Mouse (Mus musculus): Measurements from ENCODE around the gene Gm12248. TPM values are rescaled to one million over a fixed set of nuclear protein-coding genes. Genes with fewer than 3 reads are reported as not detected.

The Gm12248 gene
- total RNA-seq, 1 experiment from 2014 or later = not detected

Other genes with a start within 250 kb of the Gm12248 start
- 65.3 and 72.9 TPM in 2 replicates for gene Larp1, start 84.1 kb downstream of the Gm12248 start, total RNA-seq (2017)
- gene Cnot8, start 11.0 kb upstream of the Gm12248 start, total RNA-seq (2017) = 84.7 and 110 TPM in 2 replicates
- gene Gemin5, start 75.4 kb upstream of the Gm12248 start, total RNA-seq (2017) = 36.8 and 38.3 TPM in 2 replicates
- gene Mrpl22, start 78.5 kb upstream of the Gm12248 start, total RNA-seq (2017) = 55.0 and 55.2 TPM in 2 replicates
- gene Igtp, start 106.4 kb upstream of the Gm12248 start, total RNA-seq (2017) = 15.2 and 15.4 TPM in 2 replicates
- gene Irgm2, start 106.5 kb upstream of the Gm12248 start, total RNA-seq (2017) = 4.6 and 7.8 TPM in 2 replicates
- 0.41 and 0.92 TPM in 2 replicates for gene 4930438A08Rik, start 181.7 kb upstream of the Gm12248 start, total RNA-seq (2017)
- 15.8 and 19.3 TPM in 2 replicates for gene Zfp692, start 213.9 kb upstream of the Gm12248 start, total RNA-seq (2017)
- 23.0 and 25.8 TPM in 2 replicates for gene Zfp672, start 237.2 kb upstream of the Gm12248 start, total RNA-seq (2017)
- gene Sh3bp5l, start 237.6 kb upstream of the Gm12248 start, total RNA-seq (2017) = 12.7 and 13.5 TPM in 2 replicates

Measured in common myeloid progenitor, adult 5-6 weeks (primary cell).